Mouse (Mus musculus) gastrocnemius, postnatal 10 days (tissue): ENCODE measurements around the gene Swsap1. TPM values are rescaled to one million over a fixed set of nuclear protein-coding genes. Genes with fewer than 3 reads are reported as not detected.

Experiments used
- total RNA-seq, 2 experiments: library from RNA; stranded (reverse); gene quantifications; 2 replicates each; pipeline ENCODE4 v1.2.3; 2021

The Swsap1 gene
- total RNA-seq, 2 experiments from 2014 or later = 3.1 to 3.6 TPM

Other genes starting within 250 kb of the Swsap1 start
- 10 to 100 TPM; 11.4 to 11.8 TPM for gene Ldlr, start 232.3 kb upstream of the Swsap1 start, total RNA-seq
- 1 to 10 TPM; 6.1 to 7.3 TPM for gene Spc24, start 195.5 kb upstream of the Swsap1 start, total RNA-seq
- 10 to 100 TPM; 27.4 to 31.6 TPM for gene Kank2, start 157.0 kb upstream of the Swsap1 start, total RNA-seq
- gene Angptl8, start 120.2 kb upstream of the Swsap1 start, total RNA-seq = under 1 TPM in 1 of 2 experiments, not detected in 1; 0.43 TPM
- gene Dock6, start 103.1 kb upstream of the Swsap1 start, total RNA-seq = 10 to 100 TPM; 26.9 to 32.9 TPM
- 1 to 10 TPM; 5.4 to 6.2 TPM for gene Rab3d, start 37.6 kb upstream of the Swsap1 start, total RNA-seq
- gene Ccdc159, start 28.3 kb upstream of the Swsap1 start, total RNA-seq = under 1 TPM; 0.45 to 0.97 TPM
- 10 to 100 TPM; 13.0 to 16.9 TPM for gene Tmem205, start 28.2 kb upstream of the Swsap1 start, total RNA-seq
- 1 to 10 TPM; 2.3 to 3.3 TPM for gene Plppr2, start 18.7 kb upstream of the Swsap1 start, total RNA-seq
- gene Epor, start 7.8 kb downstream of the Swsap1 start, total RNA-seq = 1 to 10 TPM; 3.8 to 5.5 TPM
- gene Rgl3, start 33.7 kb downstream of the Swsap1 start, total RNA-seq = under 1 TPM; 0.47 to 0.75 TPM
- gene Ccdc151, start 46.9 kb downstream of the Swsap1 start, total RNA-seq = not detected
- gene Prkcsh, start 47.1 kb downstream of the Swsap1 start, total RNA-seq = 10 to 100 TPM; 35.4 to 41.7 TPM
- gene Elavl3, start 96.3 kb downstream of the Swsap1 start, total RNA-seq = under 1 TPM; 0.28 to 0.41 TPM
- not detected for gene Gm49318, start 115.5 kb downstream of the Swsap1 start, total RNA-seq
- gene Zfp653, start 115.6 kb downstream of the Swsap1 start, total RNA-seq = 1 to 10 TPM; 3.1 to 4.6 TPM
- gene Ecsit, start 129.7 kb downstream of the Swsap1 start, total RNA-seq = 10 to 100 TPM; 51.8 to 58.5 TPM
- 1 to 10 TPM; 4.4 to 5.5 TPM for gene Cnn1, start 143.5 kb downstream of the Swsap1 start, total RNA-seq
- gene Elof1, start 161.4 kb downstream of the Swsap1 start, total RNA-seq = 10 to 100 TPM; 33.4 to 39.7 TPM
- gene Acp5, start 180.0 kb downstream of the Swsap1 start, total RNA-seq = 100 to 1,000 TPM in 1 of 2 experiments, 1 to 10 TPM in 1; 1.4 to 124 TPM
- gene Pigyl, start 201.1 kb downstream of the Swsap1 start, total RNA-seq = 10 to 100 TPM; 34.4 to 34.7 TPM
- gene Zfp872, start 232.3 kb downstream of the Swsap1 start, total RNA-seq = under 1 TPM in 1 of 2 experiments, not detected in 1; 0.29 TPM